Mouse (Mus musculus) limb, embryonic 15.5 days (tissue): Measurements from ENCODE around the gene Ublcp1. TPM values are rescaled to one million over a fixed set of nuclear protein-coding genes. Genes with fewer than 3 reads are reported as not detected.

Experiments used
- ATAC-seq: fragments of 200-750 bp; cut with Nextera tagmentation; 2 replicates; pipeline ENCODE4 v1.8.0; 2017; ENCODE audit warnings: low read depth, moderate TSS enrichment; ENCODE audit not compliant: insufficient number of reproducible peaks, low FRiP score, low TSS enrichment
- H3K27ac ChIP-seq: fragments of 300-500 bp; sonication (generic); 2 replicates; pipeline ENCODE4 v1.5.1; 2015; ENCODE audit warnings: moderate library complexity, mild to moderate bottlenecking, inconsistent platforms
- H3K27me3 ChIP-seq: fragments of 300-500 bp; sonication (generic); 2 replicates; pipeline ENCODE4 v1.6.1; 2015; ENCODE audit warnings: inconsistent platforms
- H3K36me3 ChIP-seq: fragments of 300-500 bp; sonication (generic); 2 replicates; pipeline ENCODE4 v1.6.1; 2015; ENCODE audit warnings: inconsistent platforms
- H3K4me1 ChIP-seq: fragments of 300-500 bp; sonication (generic); 2 replicates; pipeline ENCODE4 v1.6.1; 2015; ENCODE audit warnings: inconsistent platforms
- H3K4me2 ChIP-seq: fragments of 300-500 bp; sonication (generic); 2 replicates; pipeline ENCODE4 v1.6.1; 2015; ENCODE audit warnings: mild to moderate bottlenecking, inconsistent platforms
- H3K4me3 ChIP-seq: fragments of 300-500 bp; sonication (generic); 2 replicates; pipeline ENCODE4 v1.5.1; 2015; ENCODE audit warnings: mild to moderate bottlenecking, inconsistent platforms
- H3K9ac ChIP-seq: fragments of 300-500 bp; sonication (generic); 2 replicates; pipeline ENCODE4 v1.6.1; 2015; ENCODE audit warnings: inconsistent platforms
- H3K9me3 ChIP-seq: fragments of 300-500 bp; sonication (generic); 2 replicates; pipeline ENCODE4 v1.6.1; 2016; ENCODE audit warnings: inconsistent platforms
- WGBS: fragments of 180-500 bp; shearing (Covaris S2); methylation state at CpG from one replicate; pipeline ENCODE4 v1.1.7; 2015; 5-methylcytosine and 5-hydroxymethylcytosine counted together
- polyA plus RNA-seq: library from polyadenylated mRNA; unstranded; fragments of >200 nt; fragmentation: Nextera tagmentation; extraction: Ambion mirVana; gene quantifications from 2 replicates; pipeline ENCODE4 v1.2.1, GENCODE M21; 2015

The Ublcp1 gene
- polyA plus RNA-seq, 1 experiment from 2014 or later: 52.8 TPM

GRCm38 (mm10) chr11:44430036-44430435 lies 40.3 kb downstream of the Ublcp1 start:
- Histone ChIP-seq H3K9ac (no peak overlapping the region), H3K36me3 (no peaks in the 10 kb centered on the region), H3K4me1 (no peaks in the 10 kb centered on the region), H3K27me3 (no peaks in the 10 kb centered on the region), H3K4me3 (no peak overlapping the region), H3K4me2 (no peak overlapping the region), H3K27ac (no peak overlapping the region), H3K9me3 (no peaks in the 10 kb centered on the region)
- WGBS: 82% methylated on average over 3 of the region's 3 CpGs
- ATAC-seq: no peak

- Histone ChIP-seq H3K4me3 (no peak overlapping the region), H3K36me3 (no peaks in the 10 kb centered on the region), H3K4me1 (peaks cover 3% of the 10 kb centered on the region), H3K27ac (no peak overlapping the region), H3K9ac (no peak overlapping the region), H3K4me2 (no peak overlapping the region), H3K9me3 (no peaks in the 10 kb centered on the region), H3K27me3 (no peaks in the 10 kb centered on the region)
- no peak for ATAC-seq
- 73% methylated on average over 2 of the region's 2 CpGs for WGBS
These were observed 42.3 kb downstream of the Ublcp1 start for GRCm38 (mm10) chr11:44427951-44428350.

GRCm38 (mm10) chr11:44425626-44426025 lies 44.7 kb downstream of the Ublcp1 start:
- Histone ChIP-seq H3K9me3 (no peaks in the 10 kb centered on the region), H3K27ac (no peak overlapping the region), H3K4me3 (no peak overlapping the region), H3K27me3 (no peaks in the 10 kb centered on the region), H3K9ac (no peak overlapping the region), H3K36me3 (no peaks in the 10 kb centered on the region), H3K4me2 (no peak overlapping the region), H3K4me1 (peaks cover 3% of the 10 kb centered on the region)
- ATAC-seq: no peak
- WGBS: 69% methylated on average over 6 of the region's 6 CpGs

GRCm38 (mm10) chr11:44425006-44425405 lies 45.3 kb downstream of the Ublcp1 start:
- 40% methylated on average over 8 of the region's 8 CpGs for WGBS
- H3K9me3 ChIP-seq: no peaks in the 10 kb centered on the region
- H3K27me3 ChIP-seq: no peaks in the 10 kb centered on the region
- no peak overlapping the region for H3K4me2 ChIP-seq
- H3K36me3 ChIP-seq: no peaks in the 10 kb centered on the region
- no peak for ATAC-seq
- no peak overlapping the region for H3K27ac ChIP-seq
- H3K9ac ChIP-seq: no peak overlapping the region
- H3K4me1 ChIP-seq: peaks cover 3% of the 10 kb centered on the region
- no peak overlapping the region for H3K4me3 ChIP-seq

GRCm38 (mm10) chr11:44423955-44424354 lies 46.3 kb downstream of the Ublcp1 start:
- H3K27ac ChIP-seq: no peak overlapping the region
- WGBS: 39% methylated on average over 5 of the region's 5 CpGs
- no peak overlapping the region for H3K4me3 ChIP-seq
- H3K36me3 ChIP-seq: no peaks in the 10 kb centered on the region
- no peak overlapping the region for H3K9ac ChIP-seq
- H3K4me1 ChIP-seq: peaks cover 3% of the 10 kb centered on the region
- ATAC-seq: no peak
- H3K9me3 ChIP-seq: no peaks in the 10 kb centered on the region
- H3K4me2 ChIP-seq: no peak overlapping the region
- no peaks in the 10 kb centered on the region for H3K27me3 ChIP-seq

GRCm38 (mm10) chr11:44423261-44423660 lies 47.0 kb downstream of the Ublcp1 start:
- Histone ChIP-seq H3K4me2 (no peak overlapping the region), H3K9ac (no peak overlapping the region), H3K36me3 (no peaks in the 10 kb centered on the region), H3K9me3 (no peaks in the 10 kb centered on the region), H3K27ac (no peak overlapping the region), H3K27me3 (no peaks in the 10 kb centered on the region), H3K4me3 (no peak overlapping the region), H3K4me1 (peaks cover 3% of the 10 kb centered on the region)
- WGBS: 45% methylated on average over 6 of the region's 6 CpGs
- no peak for ATAC-seq

- Histone ChIP-seq H3K9ac (no peak overlapping the region), H3K36me3 (no peaks in the 10 kb centered on the region), H3K4me1 (peaks cover 3% of the 10 kb centered on the region), H3K27me3 (no peaks in the 10 kb centered on the region), H3K4me2 (no peak overlapping the region), H3K27ac (no peak overlapping the region), H3K4me3 (no peak overlapping the region), H3K9me3 (no peaks in the 10 kb centered on the region)
- ATAC-seq: no peak
- 62% methylated on average over 10 of the region's 10 CpGs for whole genome bisulfite sequencing
These were observed 47.8 kb downstream of the Ublcp1 start for GRCm38 (mm10) chr11:44422337-44423111.

GRCm38 (mm10) chr11:44417403-44417802 lies 52.9 kb downstream of the Ublcp1 start:
- ATAC-seq: no peak
- H3K27ac ChIP-seq: no peak overlapping the region
- H3K9ac ChIP-seq: no peak overlapping the region
- no peaks in the 10 kb centered on the region for H3K9me3 ChIP-seq
- no peaks in the 10 kb centered on the region for H3K4me1 ChIP-seq
- WGBS: 52% methylated on average over 1 of the region's 1 CpGs
- no peak overlapping the region for H3K4me2 ChIP-seq
- no peak overlapping the region for H3K4me3 ChIP-seq
- no peaks in the 10 kb centered on the region for H3K36me3 ChIP-seq
- H3K27me3 ChIP-seq: no peaks in the 10 kb centered on the region

GRCm38 (mm10) chr11:44414605-44415004 lies 55.7 kb downstream of the Ublcp1 start:
- no peaks in the 10 kb centered on the region for H3K4me1 ChIP-seq
- ATAC-seq: no peak
- H3K9me3 ChIP-seq: no peaks in the 10 kb centered on the region
- H3K9ac ChIP-seq: no peak overlapping the region
- no peaks in the 10 kb centered on the region for H3K27me3 ChIP-seq
- H3K4me2 ChIP-seq: no peak overlapping the region
- no peaks in the 10 kb centered on the region for H3K36me3 ChIP-seq
- H3K27ac ChIP-seq: no peak overlapping the region
- no peak overlapping the region for H3K4me3 ChIP-seq
- 84% methylated on average over 3 of the region's 3 CpGs for WGBS

GRCm38 (mm10) chr11:44413371-44413770 lies 56.9 kb downstream of the Ublcp1 start:
- Histone ChIP-seq H3K4me3 (no peak overlapping the region), H3K27me3 (no peaks in the 10 kb centered on the region), H3K27ac (no peak overlapping the region), H3K36me3 (no peaks in the 10 kb centered on the region), H3K9ac (no peak overlapping the region), H3K4me1 (0 out of 2 replicates have a peak, but pooled peaks cover 6% of the 10 kb centered on the region), H3K4me2 (no peak overlapping the region), H3K9me3 (no peaks in the 10 kb centered on the region)
- no peak for ATAC-seq
- WGBS: 85% methylated on average over 3 of the region's 3 CpGs

- Histone ChIP-seq H3K9me3 (no peaks in the 10 kb centered on the region), H3K9ac (no peak overlapping the region), H3K4me3 (no peak overlapping the region), H3K27me3 (no peaks in the 10 kb centered on the region), H3K36me3 (no peaks in the 10 kb centered on the region), H3K4me1 (0 out of 2 replicates have a peak, but pooled peaks cover 6% of the 10 kb centered on the region), H3K27ac (no peak overlapping the region), H3K4me2 (no peak overlapping the region)
- ATAC-seq: no peak
- WGBS: 62% methylated on average over 8 of the region's 8 CpGs
These were observed 58.0 kb downstream of the Ublcp1 start for GRCm38 (mm10) chr11:44412276-44412675.

- Histone ChIP-seq H3K9me3 (no peaks in the 10 kb centered on the region), H3K36me3 (no peaks in the 10 kb centered on the region), H3K27ac (no peak overlapping the region), H3K4me3 (no peak overlapping the region), H3K9ac (no peak overlapping the region), H3K4me2 (no peak overlapping the region), H3K4me1 (0 out of 2 replicates have a peak, but pooled peaks cover 6% of the 10 kb centered on the region), H3K27me3 (no peaks in the 10 kb centered on the region)
- ATAC-seq: no peak
- 40% methylated on average over 3 of the region's 3 CpGs for WGBS
These were observed 59.9 kb downstream of the Ublcp1 start for GRCm38 (mm10) chr11:44410413-44410812.
